Mouse (Mus musculus): ENCODE measurements at regions not wholly inside any gene's neighbourhood (a gene's known extent, or its start where the extent isn't known, plus 50 kb on each side); places are given as distances from the start of the nearest gene placed in this dataset.
"Not testable (repeated sequence)": the region's sequence is repeated elsewhere in the genome, so short reads cannot be mapped to it uniquely, and the experiment has no call there.

DNA sequence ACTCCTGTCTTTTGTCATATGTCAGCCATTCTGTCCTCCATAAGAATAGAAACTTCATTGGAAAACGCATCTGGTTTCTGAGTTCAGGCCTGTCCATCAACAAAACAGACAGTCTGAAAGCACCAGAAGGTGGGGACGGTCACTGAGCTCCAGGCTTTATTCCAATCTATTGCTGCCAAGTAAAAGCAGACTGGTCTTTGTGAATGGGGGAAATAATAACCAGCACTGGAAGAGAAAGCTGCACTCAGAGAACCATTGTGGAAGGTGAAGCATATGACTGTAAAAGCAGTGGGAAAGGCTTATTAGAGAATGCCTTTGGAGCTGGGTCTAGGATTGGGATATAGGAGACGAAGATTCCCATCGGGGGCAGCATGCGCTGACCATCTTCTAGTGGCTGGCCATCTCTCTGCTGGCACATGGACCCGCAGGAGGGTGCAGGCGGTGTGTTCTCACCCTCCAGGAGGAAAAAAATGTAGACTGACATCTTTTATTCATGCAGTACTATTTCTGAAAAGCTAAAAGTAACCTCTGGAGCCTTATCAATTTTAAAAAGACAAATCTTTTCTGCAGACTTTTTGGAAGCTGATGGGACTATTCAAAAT, 1638.0 kb downstream of the Car8 start:
- Histone ChIP-seq H3K9ac (no peak overlapping the region), H3K27me3 (replicated peaks) (no peaks in the 10 kb centered on the region), H3K36me3 (no peaks in the 10 kb centered on the region), H3K9me3 (no peaks in the 10 kb centered on the region), H3K4me3 (replicated peaks) (no peak overlapping the region), H3K4me2 (replicated peaks) (no peak overlapping the region), H3K27ac (no peak overlapping the region), H3K4me1 (replicated peaks) (no peaks in the 10 kb centered on the region)
- WGBS, result 75% methylated on average over 7 of the region's 7 CpGs
- ATAC-seq, result no peak

DNA sequence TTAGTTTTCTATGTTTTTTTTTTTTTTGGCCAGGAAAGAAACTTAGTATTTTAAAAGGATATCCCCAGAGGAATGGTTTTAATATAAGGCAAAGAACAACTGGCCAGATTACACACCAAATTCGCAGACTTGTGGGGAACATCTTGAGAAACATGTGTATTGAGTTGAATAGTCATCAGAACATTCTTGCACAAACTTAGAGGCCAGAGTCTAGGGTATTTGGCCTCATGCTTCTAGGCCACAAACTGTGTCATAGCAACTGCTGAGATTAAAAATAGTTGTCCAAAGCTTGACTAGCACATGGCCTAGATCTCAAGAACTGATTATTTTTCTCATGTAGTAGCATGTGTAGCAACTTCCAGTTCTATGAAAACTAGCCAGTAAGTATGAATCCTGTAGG, 1642.5 kb downstream of the Car8 start:
- H3K36me3 ChIP-seq, result no peaks in the 10 kb centered on the region
- H3K9ac ChIP-seq, result no peak overlapping the region
- no peaks in the 10 kb centered on the region for H3K27me3 ChIP-seq (replicated peaks)
- H3K4me1 ChIP-seq (replicated peaks), result no peaks in the 10 kb centered on the region
- ATAC-seq, result no peak
- H3K9me3 ChIP-seq, result no peaks in the 10 kb centered on the region
- H3K4me3 ChIP-seq (replicated peaks), result no peak overlapping the region
- WGBS, result 74% methylated on average over 1 of the region's 1 CpGs
- H3K27ac ChIP-seq, result no peak overlapping the region
- no peak overlapping the region for H3K4me2 ChIP-seq (replicated peaks)

GRCm38 (mm10) chr4:6592890-6593289, 1646.0 kb downstream of the Car8 start:
- H3K9me3 ChIP-seq; ATAC-seq; H3K9ac ChIP-seq; H3K36me3 ChIP-seq; H3K4me1 ChIP-seq (replicated peaks); H3K4me3 ChIP-seq (replicated peaks); H3K27ac ChIP-seq; H3K27me3 ChIP-seq (replicated peaks); H3K4me2 ChIP-seq (replicated peaks): not testable (repeated sequence)
- 70% methylated on average over 3 of the region's 3 CpGs for WGBS

- Histone ChIP-seq H3K4me1 (replicated peaks) (no peaks in the 10 kb centered on the region), H3K36me3 (no peaks in the 10 kb centered on the region), H3K27me3 (replicated peaks) (no peaks in the 10 kb centered on the region), H3K27ac (no peak overlapping the region), H3K4me2 (replicated peaks) (no peak overlapping the region), H3K4me3 (replicated peaks) (no peak overlapping the region), H3K9me3 (no peaks in the 10 kb centered on the region), H3K9ac (no peak overlapping the region)
- ATAC-seq, result no peak
- WGBS, result 31% methylated on average over 11 of the region's 11 CpGs
These were observed 1677.1 kb downstream of the Car8 start for GRCm38 (mm10) chr4:6561604-6562357.

DNA sequence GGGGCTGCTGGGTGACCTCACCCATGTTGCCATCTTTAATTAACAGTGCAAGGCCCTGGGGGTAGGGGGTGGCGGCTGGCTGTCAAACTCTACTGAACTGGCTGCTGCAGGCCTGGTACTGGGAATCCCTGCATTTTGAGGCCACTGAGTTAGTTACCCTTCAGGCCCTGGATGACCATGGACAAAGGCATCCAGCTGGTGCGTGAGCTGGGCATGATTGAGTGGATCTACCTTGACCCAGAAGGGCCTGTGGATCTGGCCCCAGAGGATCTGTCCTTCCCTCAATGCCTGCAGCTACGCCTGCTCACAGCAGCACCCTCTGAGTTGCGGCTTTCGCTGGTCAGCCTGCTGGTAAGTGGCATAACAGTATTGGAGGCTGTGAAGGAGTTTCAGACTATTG, 1699.2 kb downstream of the Car8 start:
- no peak overlapping the region for H3K4me3 ChIP-seq (replicated peaks)
- H3K9me3 ChIP-seq, result no peaks in the 10 kb centered on the region
- no peak for ATAC-seq
- WGBS, result 95% methylated on average over 5 of the region's 5 CpGs
- no peak overlapping the region for H3K9ac ChIP-seq
- H3K27ac ChIP-seq, result no peak overlapping the region
- H3K27me3 ChIP-seq (replicated peaks), result no peaks in the 10 kb centered on the region
- H3K4me2 ChIP-seq (replicated peaks), result no peak overlapping the region
- no peaks in the 10 kb centered on the region for H3K4me1 ChIP-seq (replicated peaks)
- H3K36me3 ChIP-seq, result no peaks in the 10 kb centered on the region

DNA sequence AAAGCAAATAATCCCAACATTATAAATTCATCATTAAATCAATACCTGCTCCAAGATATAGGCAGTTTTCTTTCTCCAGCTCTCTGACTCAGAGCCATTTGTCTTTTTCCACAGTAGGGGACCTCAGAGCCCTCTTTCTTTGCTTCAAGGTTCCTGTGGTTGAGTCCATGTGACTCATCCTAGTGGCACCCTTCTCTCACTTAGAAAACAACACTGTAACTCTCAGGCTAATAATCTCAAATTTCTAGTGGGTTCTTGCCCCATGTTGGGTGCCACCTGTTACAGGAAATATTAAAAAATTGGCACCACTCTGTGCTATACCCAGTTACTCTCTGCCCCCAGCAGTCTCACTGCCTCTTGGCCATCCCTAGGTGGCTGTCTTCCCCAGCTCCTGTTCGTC, 1706.4 kb downstream of the Car8 start:
- ATAC-seq, result no peak
- Histone ChIP-seq H3K36me3 (no peaks in the 10 kb centered on the region), H3K4me3 (replicated peaks) (no peak overlapping the region), H3K27ac (no peak overlapping the region), H3K9ac (no peak overlapping the region), H3K27me3 (replicated peaks) (no peaks in the 10 kb centered on the region), H3K9me3 (no peaks in the 10 kb centered on the region), H3K4me2 (replicated peaks) (no peak overlapping the region), H3K4me1 (replicated peaks) (no peaks in the 10 kb centered on the region)
- 80% methylated on average over 1 of the region's 1 CpGs for WGBS

- no peak for ATAC-seq
- Histone ChIP-seq H3K36me3 (no peaks in the 10 kb centered on the region), H3K9me3 (no peaks in the 10 kb centered on the region), H3K4me2 (replicated peaks) (no peak overlapping the region), H3K27me3 (replicated peaks) (no peaks in the 10 kb centered on the region), H3K9ac (no peak overlapping the region), H3K27ac (no peak overlapping the region), H3K4me3 (replicated peaks) (no peak overlapping the region), H3K4me1 (replicated peaks) (0 out of 2 replicates have a peak, but pooled peaks cover 2% of the 10 kb centered on the region)
- 86% methylated on average over 1 of the region's 1 CpGs for WGBS
These were observed 1721.2 kb downstream of the Car8 start for GRCm38 (mm10) chr4:6517626-6518025.

DNA sequence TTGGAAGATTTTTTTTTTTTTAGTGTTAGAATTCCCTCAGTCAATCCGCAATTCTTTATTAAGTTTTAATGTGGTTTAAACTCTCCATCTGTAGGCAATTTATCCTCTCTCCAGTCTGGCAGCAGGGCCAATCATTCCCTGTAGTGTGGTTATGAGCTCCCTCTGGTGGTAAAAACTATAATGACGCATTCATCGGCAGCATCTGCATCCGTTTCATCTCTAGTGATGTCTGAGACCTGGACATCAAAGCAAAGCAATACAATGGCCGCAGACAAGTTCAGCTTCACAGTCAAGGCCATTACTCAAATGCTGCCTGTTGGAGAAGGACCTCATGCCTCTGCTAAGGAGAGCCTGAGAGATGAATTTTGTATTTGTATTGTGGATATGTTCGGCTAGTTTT, 1721.7 kb upstream of the Impad1 start:
- Histone ChIP-seq H3K27me3 (replicated peaks) (no peaks in the 10 kb centered on the region), H3K9me3 (no peaks in the 10 kb centered on the region), H3K9ac (no peak overlapping the region), H3K4me1 (replicated peaks) (0 out of 2 replicates have a peak, but pooled peaks cover 2% of the 10 kb centered on the region), H3K4me2 (replicated peaks) (no peak overlapping the region), H3K4me3 (replicated peaks) (no peak overlapping the region), H3K27ac (no peak overlapping the region), H3K36me3 (no peaks in the 10 kb centered on the region)
- 0 out of 2 replicates have a peak, but pooled peaks have one; percentile 55 for ATAC-seq
- WGBS, result 21% methylated on average over 6 of the region's 6 CpGs

- ATAC-seq, result no peak
These were observed 1720.5 kb upstream of the Impad1 start for GRCm38 (mm10) chr4:6513635-6514034.

DNA sequence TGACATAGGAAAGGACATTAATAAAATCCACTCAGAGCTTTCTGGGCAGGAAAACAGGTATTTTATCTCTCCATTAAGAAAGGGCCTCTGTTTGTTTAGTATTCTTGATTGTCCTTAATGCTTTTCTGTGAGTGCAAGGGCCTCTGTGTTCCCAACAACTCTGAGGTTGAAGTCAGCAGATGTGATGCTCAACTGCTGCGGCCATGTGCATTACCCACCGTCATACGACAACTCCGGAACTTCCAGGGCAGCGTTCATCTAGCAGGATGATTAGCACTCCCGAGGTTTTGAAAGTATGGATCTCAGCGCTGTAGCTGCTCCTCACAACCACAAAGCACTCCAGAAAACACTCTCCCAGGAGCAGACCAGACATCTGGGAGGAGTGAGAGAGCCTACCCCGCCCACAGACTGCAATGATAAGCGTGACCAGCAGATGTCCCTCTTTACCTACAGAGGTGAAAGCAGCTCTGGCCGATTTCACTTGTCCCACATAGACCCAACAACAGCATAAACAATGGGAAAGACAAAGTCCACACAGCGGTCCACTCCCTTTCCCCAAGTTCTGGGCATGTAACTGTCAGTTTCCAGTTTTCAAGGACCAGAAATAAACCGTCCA, 1719.7 kb upstream of the Impad1 start:
- no peak overlapping the region for H3K4me3 ChIP-seq (replicated peaks)
- no peak overlapping the region for H3K27ac ChIP-seq
- H3K4me1 ChIP-seq (replicated peaks), result 0 out of 2 replicates have a peak, but pooled peaks cover 2% of the 10 kb centered on the region
- no peaks in the 10 kb centered on the region for H3K9me3 ChIP-seq
- H3K36me3 ChIP-seq, result no peaks in the 10 kb centered on the region
- H3K9ac ChIP-seq, result no peak overlapping the region
- peak; percentile 88 for ATAC-seq
- WGBS, result 12% methylated on average over 12 of the region's 12 CpGs
- no peaks in the 10 kb centered on the region for H3K27me3 ChIP-seq (replicated peaks)
- peak overlapping the region; percentile 43 for H3K4me2 ChIP-seq (replicated peaks)

More at GRCm38 (mm10) chr4:6513635-6514034, 1720.5 kb upstream of the Impad1 start:
- no peaks in the 10 kb centered on the region for H3K36me3 ChIP-seq
- H3K9me3 ChIP-seq, result no peaks in the 10 kb centered on the region
- no peaks in the 10 kb centered on the region for H3K27me3 ChIP-seq (replicated peaks)
- H3K4me3 ChIP-seq (replicated peaks), result no peak overlapping the region
- 0 out of 2 replicates have a peak, but pooled peaks cover 2% of the 10 kb centered on the region for H3K4me1 ChIP-seq (replicated peaks)
- no peak overlapping the region for H3K9ac ChIP-seq
- 71% methylated on average over 3 of the region's 3 CpGs for WGBS
- no peak overlapping the region for H3K27ac ChIP-seq
- H3K4me2 ChIP-seq (replicated peaks), result no peak overlapping the region

- no peak overlapping the region for H3K4me3 ChIP-seq (replicated peaks)
- no peak overlapping the region for H3K9ac ChIP-seq
- no peaks in the 10 kb centered on the region for H3K9me3 ChIP-seq
- 0 out of 2 replicates have a peak, but pooled peaks cover under 1% of the 10 kb centered on the region for H3K4me1 ChIP-seq (replicated peaks)
- WGBS, result 93% methylated on average over 5 of the region's 5 CpGs
- ATAC-seq, result no peak
- no peak overlapping the region for H3K27ac ChIP-seq
- H3K4me2 ChIP-seq (replicated peaks), result no peak overlapping the region
- H3K36me3 ChIP-seq, result no peaks in the 10 kb centered on the region
- H3K27me3 ChIP-seq (replicated peaks), result no peaks in the 10 kb centered on the region
These were observed 1714.9 kb upstream of the Impad1 start for GRCm38 (mm10) chr4:6508091-6508490.
